Mouse (Mus musculus): ENCODE measurements around the gene Zfp335. TPM values are rescaled to one million over a fixed set of nuclear protein-coding genes. Genes with fewer than 3 reads are reported as not detected.
A peak's percentile ranks its signal among the peaks of the same experiment; 100 is the strongest.

Zfp335 gene
- polyA plus RNA-seq, 1 experiment from 2014 or later = 9.2 TPM

- H3K27me3 ChIP-seq (ENCODE audit: control insufficient read depth, insufficient read depth, low read length) = peaks cover 45% of the 10 kb centered on the region
- H3K4me3 ChIP-seq (ENCODE audit: low read length) = no peak overlapping the region
- H3K9me3 ChIP-seq (replicated peaks; ENCODE audit: control insufficient read depth, low read length) = no peaks in the 10 kb centered on the region
- H3K9ac ChIP-seq (ENCODE audit: low read length) = no peak overlapping the region
- WGBS = 69% methylated on average over 4 of the region's 4 CpGs
- H3K4me2 ChIP-seq (ENCODE audit: low read depth, low read length) = no peak overlapping the region
- H3K36me3 ChIP-seq (ENCODE audit: control insufficient read depth, insufficient read depth) = no peaks in the 10 kb centered on the region
- no peak for ATAC-seq (replicated peaks; ENCODE audit: extremely low read depth, insufficient read depth, low FRiP score)
- H3K27ac ChIP-seq (ENCODE audit: low read length) = no peak overlapping the region
- peaks cover 7% of the 10 kb centered on the region for H3K4me1 ChIP-seq (ENCODE audit: control insufficient read depth, insufficient read depth, low read length)
Observed at GRCm38 (mm10) chr2:164935991-164936390, 24.4 kb upstream of the Zfp335 start.

DNA sequence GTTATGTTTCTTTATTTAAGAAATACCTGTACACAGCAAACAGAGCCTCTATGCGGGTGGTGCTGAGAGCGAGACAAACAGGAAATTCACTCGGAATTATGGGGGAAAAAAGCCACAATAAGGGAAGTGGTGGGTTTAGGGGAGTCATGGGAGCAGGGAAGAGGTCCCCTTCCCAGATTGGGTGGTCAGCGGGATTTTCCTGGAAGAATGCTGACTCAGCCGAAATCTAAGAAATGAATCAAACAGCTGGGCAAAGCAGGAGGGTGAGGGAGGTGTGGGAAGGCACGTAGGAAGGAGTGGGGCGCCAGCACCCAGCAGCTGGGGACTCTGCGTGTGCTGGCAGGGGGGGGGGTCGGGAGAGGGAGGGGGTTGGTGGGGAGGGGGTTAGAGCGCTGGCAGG, 22.0 kb upstream of the Zfp335 start:
- Histone ChIP-seq H3K9ac (ENCODE audit: low read length) (no peak overlapping the region), H3K4me2 (ENCODE audit: low read depth, low read length) (no peak overlapping the region), H3K4me3 (ENCODE audit: low read length) (no peak overlapping the region), H3K9me3 (replicated peaks; ENCODE audit: control insufficient read depth, low read length) (no peaks in the 10 kb centered on the region), H3K36me3 (ENCODE audit: control insufficient read depth, insufficient read depth) (no peaks in the 10 kb centered on the region), H3K4me1 (ENCODE audit: control insufficient read depth, insufficient read depth, low read length) (no peaks in the 10 kb centered on the region), H3K27ac (ENCODE audit: low read length) (no peak overlapping the region), H3K27me3 (ENCODE audit: control insufficient read depth, insufficient read depth, low read length) (peaks cover 27% of the 10 kb centered on the region)
- no peak for ATAC-seq (replicated peaks; ENCODE audit: extremely low read depth, insufficient read depth, low FRiP score)
- WGBS = 32% methylated on average over 9 of the region's 10 CpGs

DNA sequence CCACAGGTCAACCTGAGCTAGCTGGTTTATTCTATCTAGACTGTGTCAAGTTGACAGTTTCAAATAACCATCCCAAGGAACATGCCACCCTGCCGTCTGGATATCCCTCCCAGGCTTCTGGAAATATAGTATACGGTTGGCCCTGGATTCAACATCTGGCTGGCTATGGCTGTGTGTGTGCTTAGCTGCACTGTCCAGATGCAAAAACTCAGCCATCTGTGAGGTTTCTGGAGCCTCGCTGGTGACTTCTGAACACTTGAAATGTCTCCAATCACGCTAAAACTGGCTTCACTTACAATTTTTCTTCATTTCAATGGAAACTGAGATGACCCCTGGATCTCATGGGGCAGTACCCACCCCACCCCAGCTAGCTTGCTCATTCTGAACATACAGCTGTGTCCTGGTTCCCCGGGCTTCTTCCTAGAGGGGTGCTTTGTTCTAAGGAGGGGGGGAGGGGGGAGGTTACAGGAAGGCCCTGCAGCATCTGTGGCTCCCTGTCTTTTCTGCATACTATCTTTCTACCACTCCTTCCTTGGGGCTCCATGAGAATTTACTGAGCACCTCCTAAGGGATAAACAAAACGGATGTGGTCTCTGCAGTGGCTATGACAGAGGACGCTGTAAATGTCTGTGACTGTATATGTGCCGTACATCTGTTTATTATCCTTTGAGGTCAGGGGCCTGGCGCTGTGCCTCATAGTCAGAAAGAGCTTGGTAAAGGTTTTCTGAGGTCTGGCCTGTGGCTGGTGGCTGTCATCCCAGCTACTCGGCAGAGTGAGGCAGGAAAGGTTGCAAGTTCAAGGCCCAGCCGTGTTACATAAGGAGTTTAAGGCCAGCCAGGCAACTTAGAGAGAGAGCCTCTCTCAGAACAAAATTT, 19.4 kb upstream of the Zfp335 start:
- ATAC-seq (replicated peaks; ENCODE audit: extremely low read depth, insufficient read depth, low FRiP score) = no peak
- 54% methylated on average over 11 of the region's 11 CpGs for WGBS
- Histone ChIP-seq H3K4me1 (ENCODE audit: control insufficient read depth, insufficient read depth, low read length) (no peaks in the 10 kb centered on the region), H3K27me3 (ENCODE audit: control insufficient read depth, insufficient read depth, low read length) (peaks cover 15% of the 10 kb centered on the region), H3K36me3 (ENCODE audit: control insufficient read depth, insufficient read depth) (no peaks in the 10 kb centered on the region), H3K9ac (ENCODE audit: low read length) (no peak overlapping the region), H3K4me2 (ENCODE audit: low read depth, low read length) (no peak overlapping the region), H3K27ac (ENCODE audit: low read length) (no peak overlapping the region), H3K9me3 (replicated peaks; ENCODE audit: control insufficient read depth, low read length) (no peaks in the 10 kb centered on the region), H3K4me3 (ENCODE audit: low read length) (no peak overlapping the region)

DNA sequence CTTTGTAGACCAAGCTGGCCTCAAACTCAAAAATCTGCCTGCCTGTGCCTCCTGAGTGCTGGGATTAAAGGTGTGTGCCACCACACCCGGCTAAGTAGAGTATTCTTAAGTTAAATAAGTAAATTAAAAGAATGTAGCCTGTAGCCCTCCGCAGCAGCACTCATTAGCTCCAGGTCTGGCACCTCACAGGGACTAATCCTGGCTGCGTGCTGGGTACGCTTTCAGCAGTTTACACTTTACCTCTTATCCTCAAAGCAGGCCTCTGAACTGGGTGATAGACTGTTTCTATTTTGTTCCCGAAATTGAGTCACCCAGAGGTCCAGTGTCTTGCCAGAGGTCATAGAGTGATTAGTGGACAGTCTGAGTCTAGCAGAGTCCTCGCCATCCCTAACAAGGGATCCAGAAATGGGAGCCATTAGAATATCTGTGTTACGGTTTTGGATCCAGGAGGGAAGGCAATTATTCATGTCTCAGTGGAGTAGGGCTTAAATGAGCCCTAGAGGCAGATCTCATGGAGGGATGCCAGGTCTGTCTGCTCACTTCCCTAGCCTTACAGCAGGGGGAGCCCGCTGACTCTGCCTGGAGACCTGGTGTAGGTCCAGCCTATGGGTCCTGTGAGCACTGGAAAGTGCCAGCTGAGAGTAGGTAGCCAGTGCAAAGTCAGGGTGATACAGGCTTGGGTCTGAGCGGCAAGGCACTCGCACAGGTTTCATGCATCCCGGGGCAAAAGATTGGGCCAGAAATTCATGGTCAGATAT, 12.7 kb upstream of the Zfp335 start:
- ATAC-seq (replicated peaks; ENCODE audit: extremely low read depth, insufficient read depth, low FRiP score) = peak; percentile 64
- Histone ChIP-seq H3K36me3 (ENCODE audit: control insufficient read depth, insufficient read depth) (0 out of 2 replicates have a peak, but pooled peaks cover 2% of the 10 kb centered on the region), H3K4me3 (ENCODE audit: low read length) (no peak overlapping the region), H3K27ac (ENCODE audit: low read length) (no peak overlapping the region), H3K4me1 (ENCODE audit: control insufficient read depth, insufficient read depth, low read length) (no peaks in the 10 kb centered on the region), H3K9me3 (replicated peaks; ENCODE audit: control insufficient read depth, low read length) (no peaks in the 10 kb centered on the region), H3K4me2 (ENCODE audit: low read depth, low read length) (no peak overlapping the region), H3K9ac (ENCODE audit: low read length) (no peak overlapping the region), H3K27me3 (ENCODE audit: control insufficient read depth, insufficient read depth, low read length) (no peaks in the 10 kb centered on the region)
- 29% methylated on average over 11 of the region's 11 CpGs for WGBS

DNA sequence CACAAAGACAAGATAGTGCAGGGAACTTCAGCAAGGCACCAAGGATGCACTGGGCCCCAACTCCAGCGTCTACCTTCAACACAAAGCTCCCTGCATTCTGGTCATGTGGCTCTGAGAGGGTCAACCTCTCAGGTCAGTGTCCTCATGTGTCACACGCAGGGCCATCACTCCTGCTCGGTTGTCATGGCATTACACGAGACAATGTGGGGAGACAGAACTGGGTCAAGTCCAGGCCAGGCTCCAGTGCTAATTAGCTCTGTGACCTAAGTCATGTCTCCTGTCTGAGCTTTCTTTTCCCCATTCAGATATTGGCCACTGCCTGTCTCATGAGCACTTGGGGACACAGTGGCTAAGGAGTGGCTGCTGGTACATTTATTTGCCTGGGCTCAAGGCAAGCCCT, 11.7 kb upstream of the Zfp335 start:
- Histone ChIP-seq H3K4me2 (ENCODE audit: low read depth, low read length) (no peak overlapping the region), H3K4me3 (ENCODE audit: low read length) (no peak overlapping the region), H3K9me3 (replicated peaks; ENCODE audit: control insufficient read depth, low read length) (no peaks in the 10 kb centered on the region), H3K4me1 (ENCODE audit: control insufficient read depth, insufficient read depth, low read length) (no peaks in the 10 kb centered on the region), H3K27me3 (ENCODE audit: control insufficient read depth, insufficient read depth, low read length) (no peaks in the 10 kb centered on the region), H3K9ac (ENCODE audit: low read length) (no peak overlapping the region), H3K36me3 (ENCODE audit: control insufficient read depth, insufficient read depth) (peaks cover 5% of the 10 kb centered on the region; the same call in 1 of the 2 replicates), H3K27ac (ENCODE audit: low read length) (no peak overlapping the region)
- ATAC-seq (replicated peaks; ENCODE audit: extremely low read depth, insufficient read depth, low FRiP score) = no peak
- WGBS = 77% methylated on average over 4 of the region's 4 CpGs

DNA sequence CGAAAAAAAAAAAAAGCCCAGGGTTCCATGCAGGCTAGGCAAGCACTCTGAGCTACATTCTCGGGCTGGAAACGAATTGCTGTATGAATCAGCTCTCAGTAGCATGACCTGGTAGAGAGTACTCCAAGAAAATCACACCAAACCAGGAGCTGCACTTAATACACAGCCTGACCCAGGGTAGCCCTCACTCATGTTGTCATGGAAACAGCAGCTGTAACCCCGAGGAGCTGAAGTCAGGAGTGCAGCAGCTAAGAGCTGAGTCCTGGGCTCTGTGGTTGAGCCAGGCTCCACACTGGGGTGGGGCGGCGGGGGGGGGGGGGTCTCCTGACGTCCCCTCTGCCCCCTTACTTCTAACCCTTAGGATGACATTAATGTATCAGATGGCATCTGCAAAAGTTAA, 10.4 kb upstream of the Zfp335 start:
- no peaks in the 10 kb centered on the region for H3K4me1 ChIP-seq (ENCODE audit: control insufficient read depth, insufficient read depth, low read length)
- WGBS = 66% methylated on average over 7 of the region's 7 CpGs
- H3K27me3 ChIP-seq (ENCODE audit: control insufficient read depth, insufficient read depth, low read length) = no peaks in the 10 kb centered on the region
- no peak overlapping the region for H3K9ac ChIP-seq (ENCODE audit: low read length)
- ATAC-seq (replicated peaks; ENCODE audit: extremely low read depth, insufficient read depth, low FRiP score) = no peak
- H3K27ac ChIP-seq (ENCODE audit: low read length) = no peak overlapping the region
- H3K4me3 ChIP-seq (ENCODE audit: low read length) = no peak overlapping the region
- no peaks in the 10 kb centered on the region for H3K9me3 ChIP-seq (replicated peaks; ENCODE audit: control insufficient read depth, low read length)
- no peak overlapping the region for H3K4me2 ChIP-seq (ENCODE audit: low read depth, low read length)
- H3K36me3 ChIP-seq (ENCODE audit: control insufficient read depth, insufficient read depth) = peaks cover 5% of the 10 kb centered on the region; the same call in 1 of the 2 replicates

DNA sequence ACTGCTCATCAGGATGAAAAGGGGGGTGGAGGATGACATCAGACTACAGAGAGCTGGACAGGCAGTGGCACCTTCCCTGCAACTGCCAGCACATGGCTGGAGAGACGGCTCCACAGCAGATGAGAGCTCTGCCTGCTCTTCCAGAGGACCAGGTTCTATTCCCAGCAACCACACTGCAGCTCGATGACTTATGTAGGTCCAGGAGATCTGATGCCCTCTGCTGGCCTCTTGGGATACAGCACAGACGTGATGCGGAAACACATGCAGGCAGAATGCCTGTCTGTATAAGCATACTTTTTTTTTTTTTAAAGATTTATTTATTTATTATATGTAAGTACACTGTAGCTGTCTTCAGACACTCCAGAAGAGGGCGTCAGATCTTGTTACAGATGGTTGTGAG, 6.8 kb upstream of the Zfp335 start:
- no peak for ATAC-seq (replicated peaks; ENCODE audit: extremely low read depth, insufficient read depth, low FRiP score)
- 76% methylated on average over 4 of the region's 5 CpGs for WGBS

GRCm38 (mm10) chr2:164917371-164917770, 5.8 kb upstream of the Zfp335 start:
- 60% methylated on average over 10 of the region's 10 CpGs for WGBS
- peaks cover 5% of the 10 kb centered on the region; the same call in 1 of the 2 replicates for H3K36me3 ChIP-seq (ENCODE audit: control insufficient read depth, insufficient read depth)
- no peak overlapping the region for H3K4me3 ChIP-seq (ENCODE audit: low read length)
- H3K27me3 ChIP-seq (ENCODE audit: control insufficient read depth, insufficient read depth, low read length) = no peaks in the 10 kb centered on the region
- ATAC-seq (replicated peaks; ENCODE audit: extremely low read depth, insufficient read depth, low FRiP score) = no peak
- H3K4me2 ChIP-seq (ENCODE audit: low read depth, low read length) = no peak overlapping the region
- no peak overlapping the region for H3K9ac ChIP-seq (ENCODE audit: low read length)
- H3K9me3 ChIP-seq (replicated peaks; ENCODE audit: control insufficient read depth, low read length) = no peaks in the 10 kb centered on the region
- H3K4me1 ChIP-seq (ENCODE audit: control insufficient read depth, insufficient read depth, low read length) = peaks cover 11% of the 10 kb centered on the region
- H3K27ac ChIP-seq (ENCODE audit: low read length) = no peak overlapping the region

More for the DNA sequence above, 6.8 kb upstream of the Zfp335 start:
- no peak overlapping the region for H3K9ac ChIP-seq (ENCODE audit: low read length)
- no peaks in the 10 kb centered on the region for H3K9me3 ChIP-seq (replicated peaks; ENCODE audit: control insufficient read depth, low read length)
- H3K4me3 ChIP-seq (ENCODE audit: low read length) = no peak overlapping the region
- H3K27ac ChIP-seq (ENCODE audit: low read length) = no peak overlapping the region
- H3K4me1 ChIP-seq (ENCODE audit: control insufficient read depth, insufficient read depth, low read length) = peaks cover 4% of the 10 kb centered on the region
- peaks cover 5% of the 10 kb centered on the region; the same call in 1 of the 2 replicates for H3K36me3 ChIP-seq (ENCODE audit: control insufficient read depth, insufficient read depth)
- H3K27me3 ChIP-seq (ENCODE audit: control insufficient read depth, insufficient read depth, low read length) = no peaks in the 10 kb centered on the region
- no peak overlapping the region for H3K4me2 ChIP-seq (ENCODE audit: low read depth, low read length)

- Histone ChIP-seq H3K4me3 (ENCODE audit: low read length) (no peak overlapping the region), H3K36me3 (ENCODE audit: control insufficient read depth, insufficient read depth) (peaks cover 5% of the 10 kb centered on the region; the same call in 1 of the 2 replicates), H3K4me1 (ENCODE audit: control insufficient read depth, insufficient read depth, low read length) (peaks cover 14% of the 10 kb centered on the region), H3K4me2 (ENCODE audit: low read depth, low read length) (no peak overlapping the region), H3K9ac (ENCODE audit: low read length) (no peak overlapping the region), H3K27ac (ENCODE audit: low read length) (no peak overlapping the region), H3K9me3 (replicated peaks; ENCODE audit: control insufficient read depth, low read length) (no peaks in the 10 kb centered on the region), H3K27me3 (ENCODE audit: control insufficient read depth, insufficient read depth, low read length) (no peaks in the 10 kb centered on the region)
- no peak for ATAC-seq (replicated peaks; ENCODE audit: extremely low read depth, insufficient read depth, low FRiP score)
- WGBS = 65% methylated on average over 5 of the region's 5 CpGs
Observed at GRCm38 (mm10) chr2:164916820-164917219, 5.3 kb upstream of the Zfp335 start.

Data from heart, embryonic 16.5 days (tissue).